Mouse (Mus musculus): ENCODE data around the gene Serpinb9c.
"Not testable (repeated sequence)": the region's sequence is repeated elsewhere in the genome, so short reads cannot be mapped to it uniquely, and the experiment has no call there.

Gene Serpinb9c

GRCm38 (mm10) chr13:33159642-33160041 is at the start of gene Serpinb9c:
Gene Serpinb9c, minus strand, starts transcription at chr13:33159742.
- no peak for DNase-seq (ENCODE audit: low spot score in 2 of 2)

- DNase-seq (ENCODE audit: low spot score in 2 of 2) = no peak
Measured at GRCm38 (mm10) chr13:33199740-33200139, 40.2 kb upstream of the Serpinb9c start.

GRCm38 (mm10) chr13:33192659-33193058 is 33.1 kb upstream of the Serpinb9c start, which contains the start of gene Serpinb9d:
Gene Serpinb9d, plus strand, starts transcription at chr13:33192959.
- no peak for DNase-seq (ENCODE audit: low spot score in 2 of 2)

GRCm38 (mm10) chr13:33190486-33190885 is 30.9 kb upstream of the Serpinb9c start:
- not testable (repeated sequence) for DNase-seq (ENCODE audit: low spot score in 2 of 2)

GRCm38 (mm10) chr13:33141435-33141834 is 18.1 kb downstream of the Serpinb9c start:
- no peak for DNase-seq (ENCODE audit: low spot score in 2 of 2)

GRCm38 (mm10) chr13:33137717-33138116 is 21.8 kb downstream of the Serpinb9c start:
- no peak for DNase-seq (ENCODE audit: low spot score in 2 of 2)

GRCm38 (mm10) chr13:33113054-33113453 is 46.5 kb downstream of the Serpinb9c start:
- DNase-seq (ENCODE audit: low spot score in 2 of 2) = no peak

GRCm38 (mm10) chr13:33105626-33106025 is 53.9 kb downstream of the Serpinb9c start:
- no peak for DNase-seq (ENCODE audit: low spot score in 2 of 2)
